Mouse (Mus musculus) E14TG2a.4 (cell line): ENCODE measurements around the gene Tmem119.
"Not testable (repeated sequence)": the region's sequence is repeated elsewhere in the genome, so short reads cannot be mapped to it uniquely, and the experiment has no call there.

Experiments
- H3K27me3 ChIP-seq: 2 replicates; pipeline ENCODE4 v1.6.1; 2014; ENCODE audit warnings: low read length, control low read depth; ENCODE audit not compliant: insufficient read depth
- H3K36me3 ChIP-seq: 2 replicates; pipeline ENCODE4 v1.6.1; 2014; ENCODE audit warnings: low read length, control low read depth; ENCODE audit not compliant: insufficient read depth
- H3K4me1 ChIP-seq: replicated peaks from 2 replicates; pipeline ENCODE4 v1.6.1; 2014; ENCODE audit warnings: low read depth, low read length, control low read depth
- H3K4me3 ChIP-seq: replicated peaks from 2 replicates; pipeline ENCODE4 v1.5.1; 2014; ENCODE audit warnings: mild to moderate bottlenecking, low read length
- H3K9me3 ChIP-seq: 2 replicates; pipeline ENCODE4 v1.6.1; 2014; ENCODE audit warnings: low read length, control low read depth
- CTCF ChIP-seq: conservative IDR thresholded peaks from 2 replicates; pipeline ENCODE4 v1.5.1; 2014; ENCODE audit warnings: low read length
- NANOG ChIP-seq: IDR thresholded peaks from 2 replicates; pipeline ENCODE4 v1.6.1; 2014; ENCODE audit warnings: borderline replicate concordance, low read length, mixed read lengths
- POU5F1 ChIP-seq: IDR thresholded peaks from 2 replicates; pipeline ENCODE4 v1.6.1; 2014; ENCODE audit warnings: low read length, borderline replicate concordance

Gene Tmem119

DNA sequence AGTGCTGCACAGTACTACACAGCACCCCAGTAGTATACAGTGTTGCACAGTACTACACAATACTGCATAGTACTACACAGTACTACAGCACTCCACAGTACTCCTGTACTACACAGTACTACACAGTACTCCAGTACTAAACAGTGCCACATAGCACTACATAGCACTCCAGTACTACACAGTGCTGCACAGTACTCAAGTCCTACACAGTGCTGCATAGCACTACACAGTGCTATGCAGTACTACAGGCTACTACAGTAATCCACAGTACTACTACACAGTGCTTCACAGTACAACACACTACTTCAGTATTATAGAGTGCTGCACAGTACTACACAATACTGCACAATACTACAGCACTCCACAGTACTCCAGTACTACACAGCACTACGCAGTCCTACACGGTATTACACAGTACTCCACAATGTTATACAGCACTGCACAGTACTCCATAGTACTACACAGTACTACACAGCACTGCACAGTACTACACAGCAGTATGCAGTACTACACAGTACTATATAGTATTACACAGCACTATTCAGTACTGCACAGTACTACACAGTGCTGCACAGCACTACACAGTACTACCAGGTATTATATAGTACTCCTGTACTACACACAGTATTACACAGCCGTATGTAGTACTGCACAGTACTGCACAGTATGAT, 20.1 kb downstream of the Tmem119 start:
- Histone ChIP-seq H3K36me3 (peaks cover 41% of the 10 kb centered on the region), H3K27me3 (peaks cover 14% of the 10 kb centered on the region), H3K9me3 (no peaks in the 10 kb centered on the region), H3K4me3 (no peak overlapping the region), H3K4me1 (peaks cover 39% of the 10 kb centered on the region)
- no peak for TF ChIP-seq NANOG
- TF ChIP-seq CTCF = no peak
- TF ChIP-seq POU5F1 = no peak

GRCm38 (mm10) chr5:113779569-113779968, 20.7 kb downstream of the Tmem119 start:
- H3K9me3 ChIP-seq = no peaks in the 10 kb centered on the region

GRCm38 (mm10) chr5:113777728-113778127, 22.6 kb downstream of the Tmem119 start:
- H3K4me3 ChIP-seq = not testable (repeated sequence)

More at GRCm38 (mm10) chr5:113779569-113779968, 20.7 kb downstream of the Tmem119 start:
- peaks cover 14% of the 10 kb centered on the region for H3K27me3 ChIP-seq
- H3K4me1 ChIP-seq = peaks cover 34% of the 10 kb centered on the region
- TF ChIP-seq CTCF (no peak), NANOG (no peak), POU5F1 (no peak)
- H3K36me3 ChIP-seq = peaks cover 47% of the 10 kb centered on the region
- no peak overlapping the region for H3K4me3 ChIP-seq

DNA sequence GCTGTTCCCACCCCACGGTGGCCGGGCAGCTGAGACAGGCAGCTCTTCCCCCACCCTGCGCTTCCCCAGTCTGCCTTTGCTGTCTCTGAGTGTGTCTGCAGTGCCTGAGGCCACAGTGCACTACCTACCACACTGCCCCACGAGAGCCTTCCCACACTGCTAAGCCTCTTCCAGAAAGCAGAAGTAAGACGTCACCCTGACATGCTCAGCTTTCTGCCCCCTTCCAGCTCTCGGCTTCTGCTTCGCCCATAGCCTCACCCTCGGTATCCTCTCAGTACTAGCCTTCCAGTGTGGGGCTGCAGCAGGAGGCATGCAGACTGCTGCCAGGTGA, 23.5 kb downstream of the Tmem119 start:
- Histone ChIP-seq H3K4me3 (no peak overlapping the region), H3K36me3 (peaks cover 55% of the 10 kb centered on the region), H3K27me3 (no peaks in the 10 kb centered on the region), H3K4me1 (peaks cover 35% of the 10 kb centered on the region), H3K9me3 (no peaks in the 10 kb centered on the region)
- TF ChIP-seq NANOG (no peak), CTCF (no peak), POU5F1 (no peak)

More at GRCm38 (mm10) chr5:113777728-113778127, 22.6 kb downstream of the Tmem119 start:
- not testable (repeated sequence) for H3K9me3 ChIP-seq, H3K27me3 ChIP-seq
- peaks cover 35% of the 10 kb centered on the region for H3K4me1 ChIP-seq
- H3K36me3 ChIP-seq = peaks cover 55% of the 10 kb centered on the region

GRCm38 (mm10) chr5:113776128-113776895, 24.0 kb downstream of the Tmem119 start:
- Histone ChIP-seq H3K36me3 (peaks cover 55% of the 10 kb centered on the region), H3K4me3 (no peak overlapping the region), H3K4me1 (peaks cover 35% of the 10 kb centered on the region), H3K27me3 (no peaks in the 10 kb centered on the region), H3K9me3 (no peaks in the 10 kb centered on the region)
- TF ChIP-seq CTCF = no peak
- no peak for TF ChIP-seq NANOG
- TF ChIP-seq POU5F1 = no peak

GRCm38 (mm10) chr5:113775585-113775984, 24.7 kb downstream of the Tmem119 start:
- Histone ChIP-seq H3K9me3 (no peaks in the 10 kb centered on the region), H3K4me3 (no peak overlapping the region), H3K36me3 (peaks cover 55% of the 10 kb centered on the region), H3K27me3 (no peaks in the 10 kb centered on the region), H3K4me1 (peaks cover 35% of the 10 kb centered on the region)
- TF ChIP-seq CTCF (no peak), NANOG (no peak), POU5F1 (no peak)

DNA sequence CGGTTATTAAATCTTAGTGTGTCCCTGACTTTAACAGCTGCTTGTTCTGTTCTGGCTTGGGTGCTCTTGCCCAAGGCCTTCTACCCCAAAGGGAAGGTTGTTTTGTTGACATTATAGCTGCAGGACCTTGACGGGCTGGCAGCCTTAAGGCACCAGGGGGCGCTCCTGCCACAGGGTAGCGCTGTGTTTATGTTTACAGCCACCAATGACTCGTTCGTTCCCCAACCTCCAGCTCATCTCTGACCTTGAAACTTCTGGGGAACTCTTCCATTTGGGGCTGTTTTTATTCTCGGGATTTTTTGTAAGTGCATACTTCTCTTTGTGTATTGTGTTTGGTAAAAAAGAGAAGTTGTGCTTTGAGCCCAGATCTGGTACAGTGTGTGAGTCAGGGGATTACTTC, 26.7 kb downstream of the Tmem119 start:
- Histone ChIP-seq H3K36me3 (peaks cover 63% of the 10 kb centered on the region), H3K4me3 (peak overlapping the region; percentile 99), H3K4me1 (peaks cover 50% of the 10 kb centered on the region), H3K9me3 (no peaks in the 10 kb centered on the region), H3K27me3 (no peaks in the 10 kb centered on the region)
- TF ChIP-seq CTCF = peak; percentile 86
- no peak for TF ChIP-seq POU5F1
- no peak for TF ChIP-seq NANOG

DNA sequence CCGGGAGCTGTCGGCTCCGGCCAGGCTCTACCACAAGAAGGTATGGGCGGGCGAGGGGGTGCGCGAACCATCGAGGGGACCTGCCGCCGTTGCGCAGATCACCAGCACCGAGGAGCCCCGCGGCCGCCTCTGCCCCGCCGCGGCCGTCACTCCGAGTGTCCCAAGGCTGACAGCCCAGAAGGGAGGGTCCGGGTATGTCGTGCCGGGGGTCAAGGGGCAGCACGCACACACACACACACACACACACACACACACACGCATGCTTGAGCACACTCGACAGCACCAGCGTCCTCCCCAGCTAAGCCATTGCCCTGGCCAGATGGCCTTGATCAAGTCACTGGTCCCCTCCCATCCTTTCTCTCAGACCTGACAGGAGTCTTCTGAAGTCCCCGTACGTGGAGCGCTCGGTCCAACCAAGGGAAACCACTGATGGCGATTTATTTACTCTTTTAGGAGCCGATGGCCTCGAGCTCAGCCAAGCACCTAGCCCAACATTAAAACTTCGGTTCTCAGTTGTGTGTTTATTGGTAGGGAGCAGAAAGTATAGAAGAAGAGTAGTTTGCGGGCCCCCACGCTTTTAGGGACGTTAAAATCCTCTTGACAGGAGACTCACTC, 27.3 kb downstream of the Tmem119 start:
- Histone ChIP-seq H3K9me3 (no peaks in the 10 kb centered on the region), H3K4me3 (peak overlapping the region; percentile 99), H3K4me1 (peaks cover 55% of the 10 kb centered on the region), H3K27me3 (no peaks in the 10 kb centered on the region), H3K36me3 (peaks cover 63% of the 10 kb centered on the region)
- no peak for TF ChIP-seq CTCF
- no peak for TF ChIP-seq POU5F1
- TF ChIP-seq NANOG = no peak
